Mouse (Mus musculus) heart, postnatal 0 days (tissue): ENCODE results near the gene Slc15a4.

Experiments
- CTCF ChIP-seq: IDR thresholded peaks from 2 replicates; pipeline ENCODE4 v1.5.1; 2016; ENCODE audit warnings: antibody characterized with exemption, control low read depth, low read depth
- EP300 ChIP-seq: IDR thresholded peaks from 2 replicates; pipeline ENCODE4 v1.6.1; 2016; ENCODE audit warnings: antibody characterized with exemption, low read depth

DNA sequence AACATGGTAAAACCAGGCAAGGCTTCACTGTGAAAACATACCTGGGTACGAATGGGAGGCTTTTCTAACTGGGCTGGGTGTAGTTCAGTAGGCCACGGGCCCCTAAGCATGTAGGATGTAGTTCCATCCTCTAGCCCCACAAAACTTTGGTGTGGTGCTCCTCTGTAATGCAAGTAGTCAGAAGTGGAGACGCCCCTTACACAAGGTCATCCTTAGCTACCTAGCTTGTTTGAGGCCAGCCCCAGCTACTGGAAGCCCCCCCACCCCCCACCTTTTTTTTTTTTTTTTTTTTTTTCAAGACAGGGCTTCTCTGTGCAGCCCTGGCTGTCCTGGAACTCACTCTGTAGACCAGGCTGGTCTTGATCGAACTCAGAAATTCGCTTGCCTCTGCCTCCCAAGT lies 28.3 kb upstream of the Slc15a4 start:
- TF ChIP-seq EP300 = no peak
- TF ChIP-seq CTCF = no peak
